Mouse (Mus musculus): ENCODE measurements around the gene Entpd5. TPM values are rescaled to one million over a fixed set of nuclear protein-coding genes. Genes with fewer than 3 reads are reported as not detected.
"Not testable (repeated sequence)": the region's sequence is repeated elsewhere in the genome, so short reads cannot be mapped to it uniquely, and the experiment has no call there.

Gene Entpd5
- total RNA-seq, 1 experiment from 2014 or later, result 58.7 TPM

DNA sequence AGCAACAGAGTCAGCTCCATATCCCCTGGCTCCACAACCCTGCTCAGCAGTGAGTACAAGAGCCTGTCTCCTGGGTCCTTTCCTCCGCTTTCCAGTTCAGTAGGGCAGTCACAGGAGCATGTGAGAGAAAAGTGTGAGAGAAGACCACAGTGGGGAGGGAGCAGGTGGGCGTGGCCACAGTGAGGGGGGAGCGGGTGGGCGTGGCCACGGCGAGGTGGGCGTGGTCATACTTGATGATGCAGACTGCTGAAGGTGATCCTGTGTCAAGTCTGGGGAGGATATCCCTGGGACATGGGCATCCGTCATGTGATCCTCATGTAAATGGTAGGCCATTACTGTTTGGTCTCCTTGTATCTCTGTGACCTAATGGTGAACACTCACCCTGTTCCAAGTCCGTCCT is 41.9 kb downstream of the Entpd5 start:
- no peak for ATAC-seq (replicated peaks in 1 of 2; ENCODE audit: insufficient read depth in 1 of 2, low FRiP score in 2 of 2, low TSS enrichment in 1 of 2, low read depth in 1 of 2, poor library complexity in 2 of 2, severe bottlenecking in 2 of 2)

DNA sequence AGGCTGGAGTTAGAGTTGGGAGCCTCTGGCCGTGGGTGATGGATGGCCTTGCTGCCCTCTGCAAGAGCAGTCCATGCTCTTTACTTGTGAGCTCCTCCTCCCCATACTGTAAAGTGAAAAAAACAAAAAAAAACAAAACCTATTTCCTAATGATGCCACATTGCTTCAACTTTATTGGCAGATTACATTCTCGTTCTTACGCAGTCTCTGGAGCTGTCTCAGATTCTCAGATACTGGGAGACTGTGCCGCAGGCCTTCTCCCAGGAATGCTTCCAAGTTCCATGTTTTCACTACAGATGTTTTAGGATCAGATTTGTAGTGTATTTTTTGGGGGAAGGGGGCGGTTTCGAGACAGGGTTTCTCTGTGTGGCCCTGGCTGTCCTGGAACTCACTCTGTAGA is 43.7 kb downstream of the Entpd5 start:
- ATAC-seq (replicated peaks in 1 of 2; ENCODE audit: insufficient read depth in 1 of 2, low FRiP score in 2 of 2, low TSS enrichment in 1 of 2, low read depth in 1 of 2, poor library complexity in 2 of 2, severe bottlenecking in 2 of 2), result no peak

DNA sequence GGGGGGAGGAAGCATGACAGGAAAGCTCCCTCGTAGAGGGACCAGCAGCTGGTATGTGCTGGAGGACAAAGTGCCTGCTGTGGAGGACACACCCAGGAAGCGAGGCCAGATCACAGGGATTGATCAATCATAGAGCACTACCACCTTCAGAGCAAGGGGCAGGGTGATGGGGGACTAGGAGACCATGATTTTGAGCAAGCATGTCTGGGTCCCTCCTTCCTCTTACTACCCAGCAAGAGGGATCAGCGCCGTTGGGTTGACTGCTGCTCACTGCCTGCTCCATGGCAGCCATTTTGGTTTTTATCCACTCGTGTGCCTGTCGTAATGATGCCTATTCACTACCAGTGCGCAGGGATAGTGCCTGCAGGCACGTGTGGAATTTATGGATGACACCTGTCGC is 44.5 kb downstream of the Entpd5 start:
- ATAC-seq (replicated peaks in 1 of 2; ENCODE audit: insufficient read depth in 1 of 2, low FRiP score in 2 of 2, low TSS enrichment in 1 of 2, low read depth in 1 of 2, poor library complexity in 2 of 2, severe bottlenecking in 2 of 2), result no peak

DNA sequence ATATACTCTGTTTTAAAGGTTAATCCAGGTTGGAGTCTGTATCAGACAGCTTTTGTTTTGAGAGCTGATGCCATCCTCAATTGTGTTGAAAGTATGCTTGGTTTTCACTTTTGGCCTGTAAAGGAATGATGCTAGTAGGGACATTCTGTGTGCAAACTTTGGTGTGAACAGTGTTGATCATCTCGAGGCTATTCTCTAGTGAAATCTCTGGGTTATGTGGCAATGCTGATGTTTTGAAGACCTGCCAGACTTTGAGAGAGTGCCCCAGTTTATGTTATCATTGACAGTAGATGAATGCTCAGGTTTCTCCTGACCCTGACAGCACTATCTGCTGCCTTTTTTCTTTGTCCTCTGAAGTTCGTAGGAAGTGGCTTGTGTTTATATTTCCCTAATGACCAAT is 46.0 kb downstream of the Entpd5 start:
- ATAC-seq (replicated peaks in 1 of 2; ENCODE audit: insufficient read depth in 1 of 2, low FRiP score in 2 of 2, low TSS enrichment in 1 of 2, low read depth in 1 of 2, poor library complexity in 2 of 2, severe bottlenecking in 2 of 2), result no peak

DNA sequence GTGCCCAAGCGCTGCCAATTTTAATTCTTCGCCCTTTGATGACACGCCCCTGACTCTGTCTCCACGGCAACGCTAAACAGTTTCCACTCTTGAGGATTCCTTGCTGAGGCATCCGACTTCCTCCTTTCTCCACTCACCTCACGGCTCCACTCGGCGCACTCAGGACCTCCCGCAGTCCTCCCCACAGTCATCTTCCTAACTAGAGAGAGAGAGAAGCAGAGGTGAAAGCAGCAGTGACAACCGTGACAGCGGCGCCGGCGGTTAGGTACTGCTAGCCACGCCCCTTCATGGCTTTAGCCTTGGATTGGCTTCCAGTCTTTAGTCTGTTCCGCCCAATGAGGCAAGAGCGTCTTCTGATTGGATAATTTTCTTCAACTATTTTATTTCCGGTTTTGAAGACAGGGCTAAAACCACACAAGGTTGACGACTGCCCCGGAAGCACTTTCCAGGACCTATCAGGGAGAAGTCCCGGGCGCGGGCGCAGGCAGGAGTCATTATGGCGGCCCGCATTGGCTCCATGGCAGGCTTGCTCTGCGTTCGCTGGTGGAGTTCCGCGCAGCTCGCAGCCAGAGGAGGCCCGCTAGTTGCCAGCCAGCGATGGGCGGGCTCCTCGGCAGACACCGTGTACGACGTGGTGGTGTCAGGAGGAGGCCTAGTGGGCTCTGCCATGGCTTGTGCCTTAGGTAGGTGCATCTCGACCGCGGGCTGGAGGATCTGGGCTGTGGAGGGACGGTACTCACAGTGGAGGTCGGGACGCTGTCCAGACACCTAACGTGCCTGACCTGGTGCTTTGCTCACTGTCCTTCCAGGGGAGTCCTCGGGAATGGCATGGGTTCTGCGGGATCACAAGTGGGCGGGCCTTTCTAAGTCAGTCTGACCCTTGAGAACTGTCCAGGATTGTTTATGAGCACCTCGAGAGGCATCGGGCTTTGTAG is 47.0 kb downstream of the Entpd5 start, which contains the start of the genes Coq6 and Fam161b:
Coq6 (plus strand) TSS at position 103 of the 935 bp plus-strand sequence.
Fam161b (minus strand) TSS at position 279 of the 935 bp plus-strand sequence.
- peak; percentile 96 to 98 for ATAC-seq (replicated peaks in 1 of 2; ENCODE audit: insufficient read depth in 1 of 2, low FRiP score in 2 of 2, low TSS enrichment in 1 of 2, low read depth in 1 of 2, poor library complexity in 2 of 2, severe bottlenecking in 2 of 2)

DNA sequence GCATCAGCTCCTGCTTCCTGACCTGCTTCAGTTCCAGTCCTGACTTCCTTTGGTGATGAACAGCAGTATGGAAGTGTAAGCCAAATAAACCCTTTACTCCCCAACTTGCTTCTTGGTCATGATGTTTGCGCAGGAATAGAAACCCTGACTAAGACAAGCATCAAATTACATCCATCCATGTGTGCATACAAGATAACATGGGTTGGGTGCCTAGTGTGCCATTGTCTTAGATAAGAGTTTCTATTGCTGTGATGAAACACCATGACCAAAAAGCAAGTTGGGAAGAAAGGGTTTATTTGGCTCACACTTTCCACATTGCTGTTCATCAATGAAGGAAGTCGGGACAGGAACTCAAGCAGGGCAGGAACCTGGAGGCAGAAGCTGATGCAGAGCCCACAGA is 50.1 kb downstream of the Entpd5 start:
- not testable (repeated sequence) for ATAC-seq (replicated peaks in 1 of 2; ENCODE audit: insufficient read depth in 1 of 2, low FRiP score in 2 of 2, low TSS enrichment in 1 of 2, low read depth in 1 of 2, poor library complexity in 2 of 2, severe bottlenecking in 2 of 2)

DNA sequence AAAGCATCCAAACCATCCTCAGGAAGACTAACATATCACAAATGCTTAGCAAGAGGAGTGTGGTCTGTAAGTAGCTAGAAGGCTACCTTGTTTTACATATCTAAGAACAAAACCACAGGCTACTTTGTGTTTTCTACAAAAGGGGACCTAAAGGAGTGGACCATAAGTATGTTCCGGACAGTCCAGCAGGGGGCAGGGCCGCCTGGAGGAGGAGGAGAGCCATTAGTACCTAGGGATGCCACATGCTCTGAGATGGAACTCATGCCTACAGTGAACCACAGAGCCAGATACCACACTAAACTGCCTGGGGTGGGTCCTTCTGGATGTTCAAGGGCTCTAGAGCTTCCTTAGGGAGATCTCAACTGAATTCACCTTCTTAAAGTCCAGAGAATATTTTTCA is 61.6 kb downstream of the Entpd5 start:
- peak; percentile 76 for ATAC-seq (replicated peaks in 1 of 2; ENCODE audit: insufficient read depth in 1 of 2, low FRiP score in 2 of 2, low TSS enrichment in 1 of 2, low read depth in 1 of 2, poor library complexity in 2 of 2, severe bottlenecking in 2 of 2)

DNA sequence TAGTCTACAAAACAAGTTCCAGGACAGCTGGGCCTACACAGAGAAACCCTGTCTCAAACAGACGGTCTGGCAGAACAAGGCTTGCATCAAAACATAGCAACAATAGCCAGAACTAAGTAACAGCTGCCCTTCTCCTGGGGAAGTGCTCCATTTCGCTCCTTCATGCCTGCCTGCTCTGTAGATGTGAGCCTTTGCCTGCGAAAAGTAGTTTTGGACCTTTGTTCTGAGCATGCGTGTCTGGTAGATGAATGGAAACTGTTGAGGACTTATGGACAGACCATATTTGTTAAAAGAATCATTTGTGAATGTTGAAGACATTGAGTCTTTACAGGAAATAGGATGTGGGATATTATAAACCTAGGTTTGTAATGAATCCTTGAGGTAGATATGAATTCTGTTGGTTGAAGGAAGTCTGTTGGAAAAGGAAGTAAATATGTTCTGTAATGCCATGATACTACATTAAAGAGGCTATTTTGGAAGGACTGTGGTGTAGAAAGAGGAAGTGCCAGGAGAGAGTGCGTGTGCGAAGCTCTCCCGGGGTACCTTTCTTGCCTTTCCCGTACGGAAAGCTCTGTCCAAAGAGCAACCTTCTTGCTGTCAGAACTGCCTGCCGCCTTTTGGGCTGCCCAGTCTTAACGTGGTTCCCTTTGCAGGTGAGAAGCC is 71.7 kb downstream of the Entpd5 start:
- peak; percentile 69 to 94 for ATAC-seq (replicated peaks in 1 of 2; ENCODE audit: insufficient read depth in 1 of 2, low FRiP score in 2 of 2, low TSS enrichment in 1 of 2, low read depth in 1 of 2, poor library complexity in 2 of 2, severe bottlenecking in 2 of 2)

DNA sequence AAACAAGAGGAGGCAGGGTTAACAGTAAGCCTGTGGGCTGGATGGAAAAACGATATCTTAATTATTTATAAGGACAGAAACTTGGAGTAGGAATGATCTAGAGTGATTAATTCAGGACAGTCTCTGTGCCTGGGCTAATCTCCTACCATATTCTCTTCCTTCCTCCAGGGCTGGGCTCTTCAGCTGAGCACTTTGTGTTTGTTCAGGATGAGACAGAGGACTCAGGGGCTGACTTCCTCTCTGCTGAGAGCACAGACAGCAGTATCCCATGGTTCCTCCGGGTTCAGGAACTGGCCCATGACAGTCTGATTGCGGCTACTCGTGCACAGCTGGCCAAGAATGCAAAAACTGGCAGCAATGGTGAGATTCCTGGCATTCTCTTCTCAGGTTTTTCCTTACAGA is 81.7 kb downstream of the Entpd5 start:
- ATAC-seq (replicated peaks in 1 of 2; ENCODE audit: insufficient read depth in 1 of 2, low FRiP score in 2 of 2, low TSS enrichment in 1 of 2, low read depth in 1 of 2, poor library complexity in 2 of 2, severe bottlenecking in 2 of 2), result no peak

Other genes starting within 250 kb of the Entpd5 start
- 19.9 and 22.3 TPM in 2 replicates for gene Elmsan1, start 190.1 kb downstream of the Entpd5 start, total RNA-seq (2017)
- 70.7 and 79.0 TPM in 2 replicates for gene Ptgr2, start 123.8 kb downstream of the Entpd5 start, total RNA-seq (2017)
- gene Zfp410, start 92.2 kb downstream of the Entpd5 start, total RNA-seq (2017), result 37.7 and 65.5 TPM in 2 replicates
- 9.5 and 30.1 TPM in 2 replicates for gene Coq6, start 47.4 kb downstream of the Entpd5 start, total RNA-seq (2017)
- gene Fam161b, start 47.2 kb downstream of the Entpd5 start, total RNA-seq (2017), result 1.3 and 2.3 TPM in 2 replicates
- gene Bbof1, start within 50 bp of the Entpd5 start, total RNA-seq (2017), result 6.3 and 6.6 TPM in 2 replicates
- 36.1 and 45.4 TPM in 2 replicates for gene Rnf113a2, start 8.2 kb upstream of the Entpd5 start, total RNA-seq (2017)
- gene Aldh6a1, start 42.0 kb upstream of the Entpd5 start, total RNA-seq (2017), result 20.3 and 22.3 TPM in 2 replicates
- 26.6 and 35.2 TPM in 2 replicates for gene Lin52, start 42.4 kb upstream of the Entpd5 start, total RNA-seq (2017)
- not detected in 2 replicates for gene Vsx2, start 160.7 kb upstream of the Entpd5 start, total RNA-seq (2017)
- 6.0 and 10.7 TPM in 2 replicates for gene Abcd4, start 208.4 kb upstream of the Entpd5 start, total RNA-seq (2017)
- gene Vrtn, start 232.0 kb upstream of the Entpd5 start, total RNA-seq (2017), result 0.40 TPM in 1 of 2 replicates, not detected in the other